Mouse (Mus musculus) myocyte (in vitro differentiated cells): ENCODE measurements around the gene Tlr8. TPM values are rescaled to one million over a fixed set of nuclear protein-coding genes. Genes with fewer than 3 reads are reported as not detected.
"Not testable (repeated sequence)": the region's sequence is repeated elsewhere in the genome, so short reads cannot be mapped to it uniquely, and the experiment has no call there.

Experiments used
- H3K27me3 ChIP-seq: one replicate; pipeline ENCODE4 v1.6.1; 2011; ENCODE audit not compliant: control insufficient read depth, insufficient read depth, insufficient read length
- H3K36me3 ChIP-seq: one replicate; pipeline ENCODE4 v1.6.1; 2011; ENCODE audit not compliant: control insufficient read depth, insufficient read depth
- H3K4me2 ChIP-seq: one replicate; pipeline ENCODE4 v1.6.1; 2011; ENCODE audit warnings: low read depth, control low read depth
- H3K4me3 ChIP-seq: one replicate; pipeline ENCODE4 v1.5.1; 2011; ENCODE audit warnings: mild to moderate bottlenecking, control low read depth, moderate library complexity
- H3K79me2 ChIP-seq: one replicate; pipeline ENCODE4 v1.6.1; 2011; ENCODE audit not compliant: control insufficient read depth, insufficient read depth
- H3ac ChIP-seq: one replicate; pipeline ENCODE4 v1.6.1; 2011; ENCODE audit not compliant: control insufficient read depth, insufficient read length
- CEBPB ChIP-seq: IDR thresholded peaks from 2 replicates; pipeline ENCODE4 v1.6.1; 2011; ENCODE audit warnings: mild to moderate bottlenecking, moderate library complexity; ENCODE audit not compliant: poor library complexity, insufficient read depth, severe bottlenecking
- E2F4 ChIP-seq: IDR thresholded peaks from one replicate; pipeline ENCODE4 v1.6.1; 2011; ENCODE audit warnings: mild to moderate bottlenecking, control low read depth, moderate library complexity; ENCODE audit not compliant: insufficient read depth
- MAX ChIP-seq: IDR thresholded peaks from one replicate; pipeline ENCODE4 v1.6.1; 2011; ENCODE audit warnings: low read depth, mild to moderate bottlenecking, control low read depth
- MYOD1 ChIP-seq, 3 experiments: IDR thresholded peaks; one replicate each; pipeline ENCODE4 v1.6.1; 2011; ENCODE audit warnings: control low read depth in 2 of 3, low read depth in 2 of 3, mild to moderate bottlenecking in 2 of 3, moderate library complexity in 1 of 3; ENCODE audit not compliant: insufficient read length in 2 of 3, control insufficient read depth in 1 of 3
- MYOG ChIP-seq, 3 experiments: IDR thresholded peaks; one replicate each; pipeline ENCODE4 v1.6.1; 2011; ENCODE audit warnings: control low read depth in 2 of 3, low read depth in 2 of 3, mild to moderate bottlenecking in 2 of 3; ENCODE audit not compliant: insufficient read length in 2 of 3, control insufficient read depth in 1 of 3, insufficient read depth in 1 of 3
- POLR2A ChIP-seq: IDR thresholded peaks from one replicate; pipeline ENCODE4 v1.6.1; 2011; ENCODE audit warnings: low read depth, mild to moderate bottlenecking, control low read depth, moderate library complexity; ENCODE audit not compliant: insufficient read length
- POLR2AphosphoS2 ChIP-seq: IDR thresholded peaks from one replicate; pipeline ENCODE4 v1.6.1; 2011; ENCODE audit warnings: low read depth, control low read depth; ENCODE audit not compliant: insufficient read length
- REST ChIP-seq: IDR thresholded peaks from one replicate; pipeline ENCODE4 v1.6.1; 2011; ENCODE audit warnings: mild to moderate bottlenecking, control low read depth, moderate library complexity; ENCODE audit not compliant: insufficient read depth, insufficient read length
- SRF ChIP-seq: IDR thresholded peaks from one replicate; pipeline ENCODE4 v1.6.1; 2011; ENCODE audit warnings: low read depth; ENCODE audit not compliant: control insufficient read depth, insufficient read length
- TCF12 ChIP-seq: IDR thresholded peaks from one replicate; pipeline ENCODE4 v1.6.1; 2011; ENCODE audit warnings: mild to moderate bottlenecking, control low read depth; ENCODE audit not compliant: poor library complexity, insufficient read depth, severe bottlenecking
- TCF3 ChIP-seq: IDR thresholded peaks from one replicate; pipeline ENCODE4 v1.6.1; 2011; ENCODE audit warnings: low read depth, control low read depth; ENCODE audit not compliant: insufficient read length
- USF1 ChIP-seq: IDR thresholded peaks from one replicate; pipeline ENCODE4 v1.6.1; 2011; ENCODE audit warnings: low read depth, mild to moderate bottlenecking, control low read depth, moderate library complexity
- polyA plus RNA-seq: library from polyadenylated mRNA; unstranded; fragments of >200 nt; fragmentation: generic; extraction: Trizol; gene quantifications from one replicate; pipeline ENCODE4 v1.2.1, GENCODE M21; 2012; ENCODE audit warnings: missing spikeins

Tlr8 gene
- not detected for polyA plus RNA-seq

DNA sequence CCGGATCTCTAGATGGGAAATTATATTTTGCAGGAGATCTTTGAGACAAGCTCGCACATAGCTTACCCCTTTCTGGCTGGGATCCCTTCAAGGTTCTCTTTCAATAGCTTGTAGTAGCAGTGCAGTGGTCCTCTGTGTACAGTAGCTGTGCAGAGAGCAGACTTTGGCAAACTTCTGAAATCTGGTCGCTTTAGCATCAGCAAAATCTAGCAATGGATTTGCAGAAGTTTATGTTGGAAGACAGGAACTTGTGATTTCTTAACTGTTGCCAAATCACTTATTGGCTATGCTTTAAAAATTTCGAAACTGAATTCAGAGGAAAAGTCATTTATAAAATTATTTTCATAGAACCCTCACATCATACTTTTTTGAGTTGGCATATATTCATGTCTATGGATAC is at the start of gene Tlr8:
Gene Tlr8 (minus strand): TSS at position 244 of the 400 bp plus-strand sequence.
- H3K4me2 ChIP-seq, result no peak within 1 kb of the TSS
- no peak within 1 kb of the TSS for H3K4me3 ChIP-seq
- H3ac ChIP-seq, result no peak within 1 kb of the TSS
- H3K36me3 ChIP-seq, result no peaks in the 10 kb centered on the region
- H3K27me3 ChIP-seq, result no peaks in the 10 kb centered on the region
- TF ChIP-seq USF1 (no peak), MYOG (IDR thresholded peaks at IDR 0.05; ENCODE audit: control insufficient read depth in 1 of 3, insufficient read depth in 1 of 3, insufficient read length in 2 of 3, low read depth in 2 of 3) (no peak), E2F4 (no peak), TCF3 (no peak), SRF (no peak), MAX (no peak), MYOD1 (IDR thresholded peaks at IDR 0.05; ENCODE audit: control insufficient read depth in 1 of 3, insufficient read length in 2 of 3, low read depth in 2 of 3) (no peak), CEBPB (no peak), REST (no peak), TCF12 (no peak), POLR2A (no peak), POLR2AphosphoS2 (no peak)
- H3K79me2 ChIP-seq, result no peaks in the 10 kb centered on the region

- H3K4me2 ChIP-seq, H3K4me3 ChIP-seq, H3K79me2 ChIP-seq, H3K36me3 ChIP-seq, H3K27me3 ChIP-seq, H3ac ChIP-seq: not testable (repeated sequence)
Measured at GRCm38 (mm10) chrX:167302061-167302460, 37.9 kb upstream of the Tlr8 start.

- H3ac ChIP-seq, result no peak overlapping the region
- no peak overlapping the region for H3K4me3 ChIP-seq
- no peaks in the 10 kb centered on the region for H3K27me3 ChIP-seq
- no peaks in the 10 kb centered on the region for H3K79me2 ChIP-seq
- H3K4me2 ChIP-seq, result peak overlapping the region; percentile 44
- TF ChIP-seq MAX (no peak), REST (no peak), TCF12 (no peak), MYOD1 (IDR thresholded peaks at IDR 0.05; ENCODE audit: control insufficient read depth in 1 of 3, insufficient read length in 2 of 3, low read depth in 2 of 3) (no peak), CEBPB (no peak), TCF3 (no peak), SRF (no peak), MYOG (IDR thresholded peaks at IDR 0.05; ENCODE audit: control insufficient read depth in 1 of 3, insufficient read depth in 1 of 3, insufficient read length in 2 of 3, low read depth in 2 of 3) (no peak), E2F4 (no peak), POLR2A (no peak), POLR2AphosphoS2 (no peak), USF1 (no peak)
- no peaks in the 10 kb centered on the region for H3K36me3 ChIP-seq
Measured at GRCm38 (mm10) chrX:167276953-167277352, 12.8 kb upstream of the Tlr8 start.

DNA sequence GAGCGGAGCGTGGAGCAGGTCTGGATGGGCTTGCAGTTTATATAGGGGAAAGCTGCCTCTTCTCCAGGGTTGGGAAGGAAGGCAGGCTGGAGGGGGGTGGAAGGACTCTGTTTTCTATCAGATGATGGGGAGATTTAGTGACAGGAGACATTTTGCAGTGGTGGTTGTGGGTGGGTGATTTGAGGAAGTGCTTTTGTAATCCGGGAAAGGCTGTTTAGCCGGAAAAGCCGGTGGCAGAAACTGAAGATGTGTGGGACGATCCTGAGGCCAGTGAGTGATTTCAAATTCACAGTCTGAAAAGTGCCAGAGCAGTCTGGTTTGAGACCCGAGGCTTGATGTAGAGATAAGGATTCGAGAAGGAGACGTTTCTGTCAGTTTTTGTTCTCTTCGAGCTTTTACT is 12.4 kb upstream of the Tlr8 start:
- Histone ChIP-seq H3K36me3 (no peaks in the 10 kb centered on the region), H3K27me3 (no peaks in the 10 kb centered on the region), H3K4me3 (no peak overlapping the region), H3K4me2 (peak overlapping the region; percentile 44), H3ac (no peak overlapping the region), H3K79me2 (no peaks in the 10 kb centered on the region)
- TF ChIP-seq MAX, result no peak
- no peak for TF ChIP-seq POLR2AphosphoS2
- TF ChIP-seq MYOG (IDR thresholded peaks at IDR 0.05; ENCODE audit: control insufficient read depth in 1 of 3, insufficient read depth in 1 of 3, insufficient read length in 2 of 3, low read depth in 2 of 3), result no peak
- TF ChIP-seq CEBPB, result no peak
- TF ChIP-seq TCF3, result no peak
- TF ChIP-seq TCF12, result no peak
- no peak for TF ChIP-seq REST
- TF ChIP-seq USF1, result no peak
- no peak for TF ChIP-seq MYOD1 (IDR thresholded peaks at IDR 0.05; ENCODE audit: control insufficient read depth in 1 of 3, insufficient read length in 2 of 3, low read depth in 2 of 3)
- no peak for TF ChIP-seq POLR2A
- TF ChIP-seq SRF, result no peak
- no peak for TF ChIP-seq E2F4

GRCm38 (mm10) chrX:167263530-167263929 is 599 bp downstream of the Tlr8 start:
- TF ChIP-seq E2F4 (no peak), POLR2A (no peak), MYOD1 (IDR thresholded peaks at IDR 0.05; ENCODE audit: control insufficient read depth in 1 of 3, insufficient read length in 2 of 3, low read depth in 2 of 3) (no peak), MAX (no peak), TCF3 (no peak), REST (no peak), SRF (no peak), MYOG (IDR thresholded peaks at IDR 0.05; ENCODE audit: control insufficient read depth in 1 of 3, insufficient read depth in 1 of 3, insufficient read length in 2 of 3, low read depth in 2 of 3) (no peak), TCF12 (no peak), USF1 (no peak), CEBPB (no peak)
- Histone ChIP-seq H3K4me2 (no peak overlapping the region), H3K79me2 (no peaks in the 10 kb centered on the region), H3K4me3 (no peak overlapping the region), H3K36me3 (no peaks in the 10 kb centered on the region), H3ac (no peak overlapping the region), H3K27me3 (no peaks in the 10 kb centered on the region)
